Mouse (Mus musculus) myocyte (in vitro differentiated cells): ENCODE measurements around the gene Aif1. TPM values are rescaled to one million over a fixed set of nuclear protein-coding genes. Genes with fewer than 3 reads are reported as not detected.

Source experiments
- H3K27me3 ChIP-seq: one replicate; pipeline ENCODE4 v1.6.1; 2011; ENCODE audit not compliant: control insufficient read depth, insufficient read depth, insufficient read length
- H3K36me3 ChIP-seq: one replicate; pipeline ENCODE4 v1.6.1; 2011; ENCODE audit not compliant: control insufficient read depth, insufficient read depth
- H3K4me2 ChIP-seq: one replicate; pipeline ENCODE4 v1.6.1; 2011; ENCODE audit warnings: low read depth, control low read depth
- H3K4me3 ChIP-seq: one replicate; pipeline ENCODE4 v1.5.1; 2011; ENCODE audit warnings: mild to moderate bottlenecking, control low read depth, moderate library complexity
- H3K79me2 ChIP-seq: one replicate; pipeline ENCODE4 v1.6.1; 2011; ENCODE audit not compliant: control insufficient read depth, insufficient read depth
- H3ac ChIP-seq: one replicate; pipeline ENCODE4 v1.6.1; 2011; ENCODE audit not compliant: control insufficient read depth, insufficient read length
- CEBPB ChIP-seq: IDR thresholded peaks from 2 replicates; pipeline ENCODE4 v1.6.1; 2011; ENCODE audit warnings: mild to moderate bottlenecking, moderate library complexity; ENCODE audit not compliant: poor library complexity, insufficient read depth, severe bottlenecking
- E2F4 ChIP-seq: IDR thresholded peaks from one replicate; pipeline ENCODE4 v1.6.1; 2011; ENCODE audit warnings: mild to moderate bottlenecking, control low read depth, moderate library complexity; ENCODE audit not compliant: insufficient read depth
- MAX ChIP-seq: IDR thresholded peaks from one replicate; pipeline ENCODE4 v1.6.1; 2011; ENCODE audit warnings: low read depth, mild to moderate bottlenecking, control low read depth
- MYOD1 ChIP-seq, 3 experiments: IDR thresholded peaks; one replicate each; pipeline ENCODE4 v1.6.1; 2011; ENCODE audit warnings: control low read depth in 2 of 3, low read depth in 2 of 3, mild to moderate bottlenecking in 2 of 3, moderate library complexity in 1 of 3; ENCODE audit not compliant: insufficient read length in 2 of 3, control insufficient read depth in 1 of 3
- MYOG ChIP-seq, 3 experiments: IDR thresholded peaks; one replicate each; pipeline ENCODE4 v1.6.1; 2011; ENCODE audit warnings: control low read depth in 2 of 3, low read depth in 2 of 3, mild to moderate bottlenecking in 2 of 3; ENCODE audit not compliant: insufficient read length in 2 of 3, control insufficient read depth in 1 of 3, insufficient read depth in 1 of 3
- POLR2A ChIP-seq: IDR thresholded peaks from one replicate; pipeline ENCODE4 v1.6.1; 2011; ENCODE audit warnings: low read depth, mild to moderate bottlenecking, control low read depth, moderate library complexity; ENCODE audit not compliant: insufficient read length
- POLR2AphosphoS2 ChIP-seq: IDR thresholded peaks from one replicate; pipeline ENCODE4 v1.6.1; 2011; ENCODE audit warnings: low read depth, control low read depth; ENCODE audit not compliant: insufficient read length
- REST ChIP-seq: IDR thresholded peaks from one replicate; pipeline ENCODE4 v1.6.1; 2011; ENCODE audit warnings: mild to moderate bottlenecking, control low read depth, moderate library complexity; ENCODE audit not compliant: insufficient read depth, insufficient read length
- SRF ChIP-seq: IDR thresholded peaks from one replicate; pipeline ENCODE4 v1.6.1; 2011; ENCODE audit warnings: low read depth; ENCODE audit not compliant: control insufficient read depth, insufficient read length
- TCF12 ChIP-seq: IDR thresholded peaks from one replicate; pipeline ENCODE4 v1.6.1; 2011; ENCODE audit warnings: mild to moderate bottlenecking, control low read depth; ENCODE audit not compliant: poor library complexity, insufficient read depth, severe bottlenecking
- TCF3 ChIP-seq: IDR thresholded peaks from one replicate; pipeline ENCODE4 v1.6.1; 2011; ENCODE audit warnings: low read depth, control low read depth; ENCODE audit not compliant: insufficient read length
- USF1 ChIP-seq: IDR thresholded peaks from one replicate; pipeline ENCODE4 v1.6.1; 2011; ENCODE audit warnings: low read depth, mild to moderate bottlenecking, control low read depth, moderate library complexity
- polyA plus RNA-seq: library from polyadenylated mRNA; unstranded; fragments of >200 nt; fragmentation: generic; extraction: Trizol; gene quantifications from one replicate; pipeline ENCODE4 v1.2.1, GENCODE M21; 2012; ENCODE audit warnings: missing spikeins

Aif1 gene
- polyA plus RNA-seq, 1 experiment = not detected

DNA sequence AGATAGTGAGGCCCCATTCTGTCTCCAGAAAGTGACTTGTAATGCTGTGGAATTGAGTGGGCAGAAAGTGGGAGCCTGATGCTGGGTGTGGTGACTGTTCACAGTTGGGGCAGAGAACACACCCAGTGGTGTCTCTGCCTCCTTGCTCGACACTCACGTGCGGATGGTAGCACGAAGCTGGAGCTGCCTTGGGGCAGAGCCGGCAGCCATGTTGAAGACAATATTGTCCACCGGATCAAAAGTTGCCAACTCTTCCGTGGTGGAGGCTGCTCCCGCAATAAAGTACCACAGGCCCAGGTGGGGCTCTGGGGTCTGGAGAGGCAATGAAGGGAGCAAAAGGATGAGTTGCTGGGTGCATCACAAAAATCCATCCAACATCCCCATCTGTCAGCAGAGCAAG is 44.8 kb downstream of the Aif1 start:
- TF ChIP-seq POLR2AphosphoS2 (peak; percentile 40), TCF12 (no peak)
- Histone ChIP-seq H3K36me3 (no peaks in the 10 kb centered on the region), H3K4me3 (no peak overlapping the region)

DNA sequence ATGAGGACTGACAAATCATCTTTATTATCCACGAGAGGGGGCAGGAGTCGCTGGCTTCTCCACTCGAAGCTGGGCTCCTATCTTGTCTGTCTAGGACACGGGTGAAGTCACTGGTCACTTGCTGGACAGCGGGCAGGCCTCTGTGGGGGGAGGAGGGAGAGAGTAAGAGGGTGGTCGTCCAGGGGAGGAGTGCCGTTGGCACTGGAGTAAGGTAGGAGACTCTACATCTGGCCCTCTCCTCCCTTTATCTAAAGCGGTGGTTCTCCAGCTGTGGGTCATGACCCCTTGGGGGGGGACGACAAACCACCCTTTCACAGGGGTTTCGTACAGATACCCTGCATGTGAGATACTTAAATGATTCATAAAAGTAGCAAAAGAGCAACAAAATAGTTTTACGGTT is 46.9 kb downstream of the Aif1 start:
- H3K36me3 ChIP-seq = no peaks in the 10 kb centered on the region
- no peak overlapping the region for H3K4me2 ChIP-seq
- peaks cover 23% of the 10 kb centered on the region for H3K79me2 ChIP-seq
- no peak overlapping the region for H3ac ChIP-seq
- TF ChIP-seq MYOD1 (IDR thresholded peaks at IDR 0.05; ENCODE audit: control insufficient read depth in 1 of 3, insufficient read length in 2 of 3, low read depth in 2 of 3) (no peak), POLR2AphosphoS2 (no peak), MAX (no peak), SRF (no peak), MYOG (IDR thresholded peaks at IDR 0.05; ENCODE audit: control insufficient read depth in 1 of 3, insufficient read depth in 1 of 3, insufficient read length in 2 of 3, low read depth in 2 of 3) (no peak), E2F4 (no peak), USF1 (no peak), TCF12 (no peak), REST (no peak)
- H3K27me3 ChIP-seq = no peaks in the 10 kb centered on the region
- no peak overlapping the region for H3K4me3 ChIP-seq

More for the DNA sequence above, 44.8 kb downstream of the Aif1 start:
- Histone ChIP-seq H3K79me2 (peaks cover 31% of the 10 kb centered on the region), H3ac (no peak overlapping the region), H3K27me3 (no peaks in the 10 kb centered on the region), H3K4me2 (no peak overlapping the region)

DNA sequence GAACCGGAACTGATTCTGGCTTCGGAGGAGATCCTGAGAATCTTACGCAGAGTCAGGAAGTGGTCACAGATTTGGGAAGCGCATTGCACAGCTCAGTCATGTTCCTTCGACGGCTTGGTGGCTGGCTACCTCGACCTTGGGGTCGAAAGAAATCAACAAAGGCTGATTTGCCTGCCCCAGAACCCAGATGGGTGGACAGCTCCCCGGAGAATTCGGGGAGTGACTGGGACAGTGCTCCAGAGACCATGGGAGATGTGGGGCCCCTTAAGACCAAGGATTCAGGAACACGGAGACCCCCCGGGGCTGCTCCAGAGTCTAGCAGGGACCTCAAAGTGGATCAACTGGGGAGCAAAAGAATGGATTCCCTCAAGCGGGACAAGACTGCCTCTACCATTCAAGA is 48.9 kb downstream of the Aif1 start:
- H3ac ChIP-seq = peak overlapping the region; percentile 27
- H3K79me2 ChIP-seq = peaks cover 32% of the 10 kb centered on the region
- TF ChIP-seq POLR2A (no peak), E2F4 (no peak), USF1 (no peak), TCF12 (no peak), CEBPB (no peak), TCF3 (no peak), MYOD1 (IDR thresholded peaks at IDR 0.05; ENCODE audit: control insufficient read depth in 1 of 3, insufficient read length in 2 of 3, low read depth in 2 of 3) (no peak), SRF (no peak), MAX (no peak), POLR2AphosphoS2 (no peak), MYOG (IDR thresholded peaks at IDR 0.05; ENCODE audit: control insufficient read depth in 1 of 3, insufficient read depth in 1 of 3, insufficient read length in 2 of 3, low read depth in 2 of 3) (no peak), REST (no peak)

DNA sequence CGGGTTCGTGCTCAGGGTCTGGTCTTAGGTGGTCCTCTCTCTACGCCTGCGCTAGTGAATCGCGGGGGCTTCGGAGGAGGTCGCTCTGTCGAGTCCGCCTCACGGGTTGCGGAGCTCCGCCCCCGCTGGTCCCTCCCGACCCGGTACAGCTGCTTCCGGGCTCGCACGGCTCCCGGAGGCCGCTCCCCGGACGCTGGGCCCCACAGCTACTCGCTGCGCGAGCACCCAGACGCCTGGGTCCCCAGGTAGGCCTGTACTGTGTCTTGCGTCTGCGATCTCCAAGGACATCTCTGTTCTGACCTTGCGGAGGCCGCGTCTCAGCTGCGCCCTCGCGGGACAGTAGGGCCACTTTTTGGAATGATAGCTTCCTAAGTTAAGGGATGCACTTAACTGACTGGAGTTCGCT is 49.7 kb downstream of the Aif1 start, which contains the start of gene D17H6S53E:
Gene D17H6S53E (plus strand): TSS at position 168 of the 406 bp plus-strand sequence.
- peak within 1 kb of the TSS; percentile 27 for H3ac ChIP-seq
- no peaks in the 10 kb centered on the region for H3K36me3 ChIP-seq
- H3K27me3 ChIP-seq = no peaks in the 10 kb centered on the region
- peak within 1 kb of the TSS; percentile 86 for H3K4me2 ChIP-seq
- H3K4me3 ChIP-seq = peak within 1 kb of the TSS; percentile 90
- TF ChIP-seq SRF (peak; percentile 15), POLR2A (peak; percentile 86), E2F4 (no peak), TCF3 (no peak), MAX (no peak), POLR2AphosphoS2 (peak; percentile 77), MYOG (IDR thresholded peaks at IDR 0.05; ENCODE audit: control insufficient read depth in 1 of 3, insufficient read depth in 1 of 3, insufficient read length in 2 of 3, low read depth in 2 of 3) (peak in 2 of 3 experiments; percentile 54 to 68), USF1 (no peak), MYOD1 (IDR thresholded peaks at IDR 0.05; ENCODE audit: control insufficient read depth in 1 of 3, insufficient read length in 2 of 3, low read depth in 2 of 3) (peak in 2 of 3 experiments; percentile 34 to 68)
- H3K79me2 ChIP-seq = peaks cover 36% of the 10 kb centered on the region

More for the DNA sequence above, 48.9 kb downstream of the Aif1 start:
- Histone ChIP-seq H3K4me2 (peak overlapping the region; percentile 86), H3K36me3 (no peaks in the 10 kb centered on the region), H3K4me3 (peak overlapping the region; percentile 90), H3K27me3 (no peaks in the 10 kb centered on the region)

DNA sequence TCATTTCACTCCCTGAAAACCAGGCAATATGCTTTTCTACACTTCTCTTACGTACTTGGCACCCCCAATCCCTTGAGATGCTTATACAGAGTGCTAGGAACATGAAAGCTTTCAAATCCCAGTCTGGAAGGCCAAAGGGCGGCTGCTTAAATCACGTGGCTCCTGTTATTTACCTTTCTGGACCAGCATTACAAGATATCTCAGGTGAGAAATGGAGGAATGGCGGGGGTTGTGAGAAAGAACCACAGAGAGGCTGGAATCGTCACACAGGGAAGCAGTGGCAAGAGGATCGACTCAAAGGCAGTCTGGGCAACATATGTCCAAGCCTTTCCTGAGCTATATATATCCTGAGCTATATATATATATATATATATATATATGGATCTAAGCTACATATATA is 50.3 kb downstream of the Aif1 start:
- no peaks in the 10 kb centered on the region for H3K36me3 ChIP-seq
- peaks cover 40% of the 10 kb centered on the region for H3K79me2 ChIP-seq
- H3K4me3 ChIP-seq = peak overlapping the region; percentile 90
- TF ChIP-seq USF1 = peak; percentile 24
- TF ChIP-seq SRF = no peak
- TF ChIP-seq POLR2A = no peak
- TF ChIP-seq MAX = no peak
- H3K4me2 ChIP-seq = peak overlapping the region; percentile 86
- peak overlapping the region; percentile 27 for H3ac ChIP-seq
- H3K27me3 ChIP-seq = no peaks in the 10 kb centered on the region
